Mouse (Mus musculus): ENCODE data around the gene Glrx. TPM values are rescaled to one million over a fixed set of nuclear protein-coding genes. Genes with fewer than 3 reads are reported as not detected.

Gene Glrx
- polyA plus RNA-seq (2016; fragmentation: Nextera tagmentation; extraction: Ambion mirVana) = 35.2 and 36.5 TPM in 2 replicates

- H3K9ac ChIP-seq = peak within 1 kb of the TSS; percentile 57
- 0% methylated on average over 12 of the region's 12 CpGs for WGBS
- peak within 1 kb of the TSS; percentile 73 for H3K4me2 ChIP-seq (replicated peaks)
- ATAC-seq (ENCODE audit: low FRiP score) = peak; percentile 86
- H3K27me3 ChIP-seq = no peaks in the 10 kb centered on the region
- peak within 1 kb of the TSS; percentile 76 for H3K27ac ChIP-seq
- no peaks in the 10 kb centered on the region for H3K36me3 ChIP-seq
- H3K9me3 ChIP-seq (replicated peaks) = no peaks in the 10 kb centered on the region
- peaks cover 29% of the 10 kb centered on the region for H3K4me1 ChIP-seq
- H3K4me3 ChIP-seq = peak within 1 kb of the TSS; percentile 50
These were observed at the start of gene Glrx for GRCm38 (mm10) chr13:75839719-75840481. Gene Glrx, plus strand, starts transcription at chr13:75839868.

- Histone ChIP-seq H3K4me2 (replicated peaks) (no peak overlapping the region), H3K4me3 (no peak overlapping the region), H3K4me1 (no peaks in the 10 kb centered on the region), H3K36me3 (no peaks in the 10 kb centered on the region), H3K27me3 (no peaks in the 10 kb centered on the region; the same call in 1 of the 2 replicates), H3K27ac (no peak overlapping the region), H3K9me3 (replicated peaks) (no peaks in the 10 kb centered on the region), H3K9ac (no peak overlapping the region)
- 78% methylated on average over 1 of the region's 1 CpGs for WGBS
- no peak for ATAC-seq (ENCODE audit: low FRiP score)
These were observed 49.0 kb upstream of the Glrx start for GRCm38 (mm10) chr13:75790550-75791205.

GRCm38 (mm10) chr13:75793863-75794629 is 45.6 kb upstream of the Glrx start:
- Histone ChIP-seq H3K9me3 (replicated peaks) (no peaks in the 10 kb centered on the region), H3K9ac (no peak overlapping the region), H3K27ac (no peak overlapping the region), H3K4me3 (no peak overlapping the region), H3K27me3 (no peaks in the 10 kb centered on the region; the same call in 1 of the 2 replicates), H3K4me2 (replicated peaks) (no peak overlapping the region), H3K36me3 (no peaks in the 10 kb centered on the region), H3K4me1 (no peaks in the 10 kb centered on the region)
- ATAC-seq (ENCODE audit: low FRiP score) = no peak
- 71% methylated on average over 6 of the region's 6 CpGs for WGBS

GRCm38 (mm10) chr13:75797369-75798141 is 42.1 kb upstream of the Glrx start:
- H3K4me1 ChIP-seq = no peaks in the 10 kb centered on the region
- peak overlapping the region; percentile 47 for H3K4me2 ChIP-seq (replicated peaks)
- peak overlapping the region; percentile 10; the same call in 1 of the 2 replicates for H3K4me3 ChIP-seq
- no peaks in the 10 kb centered on the region for H3K9me3 ChIP-seq (replicated peaks)
- H3K27ac ChIP-seq = no peak overlapping the region
- ATAC-seq (ENCODE audit: low FRiP score) = peak; percentile 94
- H3K36me3 ChIP-seq = no peaks in the 10 kb centered on the region
- no peaks in the 10 kb centered on the region; the same call in 1 of the 2 replicates for H3K27me3 ChIP-seq
- WGBS = 37% methylated on average over 18 of the region's 18 CpGs
- H3K9ac ChIP-seq = no peak overlapping the region

DNA sequence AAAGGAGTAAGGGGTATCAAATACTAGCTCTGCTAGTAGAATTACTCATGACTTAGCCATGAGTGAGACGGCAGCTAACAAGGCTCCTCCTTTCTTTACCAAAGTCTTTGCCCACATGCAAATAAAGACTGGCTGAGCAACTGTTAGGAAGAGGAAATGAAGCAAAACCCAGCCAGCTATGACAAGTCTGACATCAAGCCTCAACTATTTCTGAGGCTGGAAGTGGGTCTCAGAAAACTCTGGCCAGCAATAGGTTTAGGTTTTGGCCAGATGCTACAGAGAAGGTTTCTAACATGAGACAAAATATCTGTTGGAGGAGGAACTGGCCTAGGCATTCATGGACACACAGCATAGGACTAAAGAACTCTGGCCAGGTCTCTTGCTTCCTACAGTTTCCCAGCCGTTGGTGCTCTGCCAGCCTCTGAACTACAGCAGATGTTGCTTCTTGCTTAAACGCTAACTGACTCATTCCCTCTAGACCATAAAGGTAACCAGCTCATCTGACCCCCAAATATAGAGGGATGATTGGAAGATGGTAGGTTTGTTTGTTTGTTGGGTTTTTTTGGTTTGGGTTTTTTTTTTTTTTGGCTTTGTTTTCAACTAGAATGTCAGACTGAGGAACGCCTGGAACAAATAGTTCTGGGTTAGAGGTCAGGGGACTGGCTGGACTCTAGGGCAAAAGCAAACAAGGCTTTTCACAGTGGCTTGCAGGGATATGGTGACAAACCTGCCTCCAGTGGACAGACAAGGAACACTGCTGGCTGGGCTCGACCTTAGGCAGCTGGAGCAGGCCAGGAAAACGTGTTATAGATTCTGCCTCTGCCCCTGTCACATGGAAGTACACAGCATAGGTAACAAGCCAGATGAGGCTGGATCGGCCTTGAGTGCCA is 41.0 kb upstream of the Glrx start:
- no peak overlapping the region for H3K4me3 ChIP-seq
- H3K4me1 ChIP-seq = no peaks in the 10 kb centered on the region
- H3K27me3 ChIP-seq = no peaks in the 10 kb centered on the region
- H3K27ac ChIP-seq = no peak overlapping the region
- H3K36me3 ChIP-seq = no peaks in the 10 kb centered on the region
- no peak for ATAC-seq (ENCODE audit: low FRiP score)
- H3K9ac ChIP-seq = no peak overlapping the region
- 69% methylated on average over 7 of the region's 7 CpGs for WGBS
- no peak overlapping the region for H3K4me2 ChIP-seq (replicated peaks)
- H3K9me3 ChIP-seq (replicated peaks) = no peaks in the 10 kb centered on the region

DNA sequence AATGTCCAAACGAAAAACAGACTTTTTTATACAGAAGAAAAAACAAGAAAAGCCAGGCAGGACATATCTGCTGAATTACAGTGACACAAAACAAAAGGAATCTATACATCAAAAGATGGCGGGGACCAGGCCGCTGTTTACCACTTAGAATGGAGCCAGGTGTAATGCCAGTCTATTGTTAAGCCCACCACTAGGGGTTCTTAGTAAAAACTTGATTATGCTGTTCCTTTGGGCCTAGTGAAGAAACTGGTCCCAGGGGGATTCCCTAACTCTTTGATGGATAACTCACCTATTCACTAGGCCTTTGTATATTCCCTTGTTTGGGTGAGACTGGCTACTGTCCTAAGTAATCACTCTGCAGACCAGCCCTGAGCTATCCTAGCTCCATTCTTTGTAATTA is 40.2 kb upstream of the Glrx start:
- no peaks in the 10 kb centered on the region for H3K4me1 ChIP-seq
- 87% methylated on average over 3 of the region's 3 CpGs for WGBS
- no peaks in the 10 kb centered on the region for H3K36me3 ChIP-seq
- no peak overlapping the region for H3K4me2 ChIP-seq (replicated peaks)
- ATAC-seq (ENCODE audit: low FRiP score) = no peak
- no peak overlapping the region for H3K27ac ChIP-seq
- H3K9ac ChIP-seq = no peak overlapping the region
- H3K9me3 ChIP-seq (replicated peaks) = no peaks in the 10 kb centered on the region
- no peaks in the 10 kb centered on the region for H3K27me3 ChIP-seq
- H3K4me3 ChIP-seq = no peak overlapping the region

DNA sequence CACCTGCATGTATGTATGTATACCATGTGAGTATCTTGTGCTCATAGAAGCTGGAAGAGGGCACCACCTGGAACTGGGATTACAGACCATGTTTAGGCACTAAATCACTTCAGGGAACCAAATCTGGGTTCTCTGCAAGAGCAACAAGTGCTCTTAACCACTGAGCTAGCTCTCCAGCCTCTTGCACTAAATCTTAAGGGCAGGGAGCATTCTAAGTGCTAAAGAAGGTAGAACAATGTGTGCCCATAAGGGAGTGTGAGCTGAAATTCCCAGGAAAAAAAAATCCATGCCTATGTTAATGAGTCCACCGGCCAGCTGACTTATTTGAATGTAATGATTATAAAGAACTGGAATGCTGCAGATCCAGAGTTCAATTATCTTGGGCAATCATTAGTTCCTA is 31.7 kb upstream of the Glrx start:
- Histone ChIP-seq H3K36me3 (no peaks in the 10 kb centered on the region), H3K9me3 (replicated peaks) (no peaks in the 10 kb centered on the region), H3K4me3 (no peak overlapping the region), H3K27ac (no peak overlapping the region), H3K4me1 (no peaks in the 10 kb centered on the region), H3K4me2 (replicated peaks) (no peak overlapping the region), H3K27me3 (no peaks in the 10 kb centered on the region), H3K9ac (no peak overlapping the region)
- 85% methylated on average over 1 of the region's 1 CpGs for WGBS
- ATAC-seq (ENCODE audit: low FRiP score) = no peak

DNA sequence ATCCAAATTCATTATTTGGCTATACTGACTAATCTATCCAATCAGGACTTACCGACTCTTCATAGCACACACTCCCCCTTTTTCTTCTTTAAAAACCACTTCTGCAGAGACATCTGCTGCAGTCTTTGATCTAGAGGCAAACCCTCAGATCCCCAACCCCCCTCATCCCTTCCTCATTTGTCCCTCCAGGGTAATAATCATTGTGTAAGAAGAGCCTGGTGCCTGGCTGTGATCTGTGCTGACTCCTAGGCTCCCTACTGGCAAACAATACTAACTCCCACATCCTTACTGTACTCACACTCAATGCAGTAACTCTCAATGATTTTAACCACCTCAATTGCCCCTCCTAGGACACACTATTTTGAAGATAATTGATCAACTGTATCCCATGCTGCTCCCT is 29.7 kb upstream of the Glrx start:
- no peaks in the 10 kb centered on the region for H3K27me3 ChIP-seq
- H3K4me3 ChIP-seq = no peak overlapping the region
- H3K4me1 ChIP-seq = no peaks in the 10 kb centered on the region
- H3K27ac ChIP-seq = no peak overlapping the region
- no peaks in the 10 kb centered on the region for H3K36me3 ChIP-seq
- no peak for ATAC-seq (ENCODE audit: low FRiP score)
- no peak overlapping the region for H3K9ac ChIP-seq
- 82% methylated on average over 1 of the region's 1 CpGs for WGBS
- no peak overlapping the region for H3K4me2 ChIP-seq (replicated peaks)
- no peaks in the 10 kb centered on the region for H3K9me3 ChIP-seq (replicated peaks)

DNA sequence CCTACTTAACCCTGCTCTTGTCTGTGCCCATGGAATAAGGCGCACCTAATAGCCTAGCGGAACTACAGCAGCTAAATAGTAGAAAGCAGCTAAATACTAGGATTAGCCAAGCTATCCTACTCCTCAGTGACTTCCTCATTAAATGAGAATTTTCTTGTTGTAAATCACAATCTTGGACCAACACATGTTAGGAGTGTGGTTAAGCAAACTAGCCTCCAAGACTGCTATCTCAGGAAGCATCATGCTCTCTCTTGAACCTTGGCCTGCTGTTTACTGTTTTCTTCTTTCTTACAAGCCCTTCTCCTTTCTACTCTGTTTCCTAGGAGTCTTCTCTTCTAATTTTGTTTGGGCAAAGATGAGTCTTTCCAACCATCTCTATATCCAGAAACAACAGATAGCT is 22.5 kb upstream of the Glrx start:
- no peaks in the 10 kb centered on the region for H3K4me1 ChIP-seq
- no peak overlapping the region for H3K4me2 ChIP-seq (replicated peaks)
- H3K4me3 ChIP-seq = no peak overlapping the region
- H3K36me3 ChIP-seq = no peaks in the 10 kb centered on the region
- no peak for ATAC-seq (ENCODE audit: low FRiP score)
- WGBS = 93% methylated on average over 2 of the region's 2 CpGs
- no peaks in the 10 kb centered on the region for H3K9me3 ChIP-seq (replicated peaks)
- no peak overlapping the region for H3K9ac ChIP-seq
- no peaks in the 10 kb centered on the region for H3K27me3 ChIP-seq
- H3K27ac ChIP-seq = no peak overlapping the region

- no peaks in the 10 kb centered on the region for H3K27me3 ChIP-seq
- no peaks in the 10 kb centered on the region for H3K36me3 ChIP-seq
- no peak overlapping the region for H3K4me3 ChIP-seq
- H3K9ac ChIP-seq = no peak overlapping the region
- no peaks in the 10 kb centered on the region for H3K4me1 ChIP-seq
- H3K9me3 ChIP-seq (replicated peaks) = no peaks in the 10 kb centered on the region
- ATAC-seq (ENCODE audit: low FRiP score) = no peak
- H3K4me2 ChIP-seq (replicated peaks) = no peak overlapping the region
- no peak overlapping the region for H3K27ac ChIP-seq
- 60% methylated on average over 3 of the region's 3 CpGs for WGBS
These were observed 21.2 kb upstream of the Glrx start for GRCm38 (mm10) chr13:75818486-75818885.
